Mouse (Mus musculus) ES-Bruce4 (cell line): ENCODE results near the gene Ptges3l.

Experiments
- CTCF ChIP-seq: IDR thresholded peaks from one replicate; pipeline ENCODE4 v1.8.1; 2011; ENCODE audit warnings: low read depth, low read length
- POLR2A ChIP-seq: IDR thresholded peaks from one replicate; pipeline ENCODE4 v1.8.1; 2011; ENCODE audit warnings: low read length; ENCODE audit not compliant: insufficient read depth

- no peak for TF ChIP-seq POLR2A
- TF ChIP-seq CTCF, result no peak
These were observed 37.7 kb upstream of the Ptges3l start for GRCm38 (mm10) chr11:101462583-101463440.
